ENCODE assay signal across 20 mouse cellular contexts in genomic region chr1:52088634-52089033, GRCm38 (mm10). TPM values are rescaled to one million over a fixed set of nuclear protein-coding genes. Genes with fewer than 3 reads are reported as not detected.
DNase-seq lines count a peak whose midpoint lies in the region; ATAC-seq and TF ChIP-seq lines count a peak whose summit lies in the region.
"Had no signal": no experiment of that assay in that cellular context is flagged by ENCODE, and none has a peak within 500 bp of the region (broad histone marks: within the 10 kb centered on the region; RNA-seq: fewer than 3 reads in every experiment).

No protein-coding gene starts in this region.

- no peak overlapping the region for H3K4me2 ChIP-seq in forebrain, embryonic 13.5 days
- no peak overlapping the region for H3K4me2 ChIP-seq in embryonic facial prominence, embryonic 14.5 days (ENCODE audit: low read depth, low read length)
- no peak overlapping the region for H3K4me2 ChIP-seq in stomach, postnatal 0 days (replicated peaks; ENCODE audit: low read depth)
- H3K4me2 ChIP-seq: embryonic facial prominence, embryonic 15.5 days; heart, embryonic 15.5 days; hindbrain, embryonic 13.5 days had no signal

- 0 out of 2 replicates have a peak overlapping the region, but pooled peaks have one; percentile 25 for H3K27ac ChIP-seq in forebrain, embryonic 10.5 days
- no peak overlapping the region for H3K27ac ChIP-seq in forebrain, embryonic 13.5 days
- H3K27ac ChIP-seq in embryonic facial prominence, embryonic 14.5 days (replicated peaks; ENCODE audit: low read depth, low read length), result no peak overlapping the region
- H3K27ac ChIP-seq in stomach, postnatal 0 days (replicated peaks), result no peak overlapping the region
- H3K27ac ChIP-seq: embryonic facial prominence, embryonic 15.5 days; heart, embryonic 10.5 days; heart, embryonic 15.5 days; hindbrain, embryonic 13.5 days had no signal

- H3K27me3 ChIP-seq in forebrain, embryonic 10.5 days (ENCODE audit: poor library complexity, severe bottlenecking), result no peaks in the 10 kb centered on the region
- H3K27me3 ChIP-seq in forebrain, embryonic 13.5 days, result no peaks in the 10 kb centered on the region
- H3K27me3 ChIP-seq in embryonic facial prominence, embryonic 14.5 days (replicated peaks; ENCODE audit: control insufficient read depth, insufficient read depth, low read length), result no peaks in the 10 kb centered on the region
- no peaks in the 10 kb centered on the region for H3K27me3 ChIP-seq in stomach, postnatal 0 days (ENCODE audit: control insufficient read depth, insufficient read depth, low read length)
- H3K27me3 ChIP-seq: embryonic facial prominence, embryonic 15.5 days; heart, embryonic 15.5 days; hindbrain, embryonic 13.5 days had no signal

- no peak overlapping the region for H3K4me3 ChIP-seq in forebrain, embryonic 10.5 days
- no peak overlapping the region for H3K4me3 ChIP-seq in forebrain, embryonic 13.5 days
- no peak overlapping the region for H3K4me3 ChIP-seq in embryonic facial prominence, embryonic 14.5 days (ENCODE audit: low read depth, low read length)
- H3K4me3 ChIP-seq in stomach, postnatal 0 days (ENCODE audit: low read depth, low read length), result no peak overlapping the region
- H3K4me3 ChIP-seq: embryonic facial prominence, embryonic 15.5 days; erythroblast, embryonic 14.5 days; heart, embryonic 10.5 days; heart, embryonic 15.5 days; hindbrain, embryonic 13.5 days had no signal

- peaks cover 5% of the 10 kb centered on the region; the same call in 1 of the 2 replicates for H3K4me1 ChIP-seq in forebrain, embryonic 10.5 days
- H3K4me1 ChIP-seq in forebrain, embryonic 13.5 days, result no peaks in the 10 kb centered on the region
- H3K4me1 ChIP-seq in embryonic facial prominence, embryonic 14.5 days (ENCODE audit: control insufficient read depth, insufficient read depth, low read length), result no peaks in the 10 kb centered on the region
- no peaks in the 10 kb centered on the region for H3K4me1 ChIP-seq in stomach, postnatal 0 days (replicated peaks; ENCODE audit: control insufficient read depth, insufficient read depth)
- H3K4me1 ChIP-seq: embryonic facial prominence, embryonic 15.5 days; heart, embryonic 10.5 days; heart, embryonic 15.5 days; hindbrain, embryonic 13.5 days had no signal

- WGBS in forebrain, embryonic 10.5 days, result 81% methylated on average over 4 of the region's 4 CpGs
- 70% methylated on average over 4 of the region's 4 CpGs for WGBS in forebrain, embryonic 13.5 days
- WGBS in embryonic facial prominence, embryonic 14.5 days, result 75% methylated on average over 4 of the region's 4 CpGs
- WGBS in stomach, postnatal 0 days, result 55% methylated on average over 4 of the region's 4 CpGs

- DNase-seq in forebrain, embryonic 10.5 days (ENCODE audit: extremely low spot score, low spot score), result no peak
- peak; percentile 6 for DNase-seq in lung, postnatal 25 days (ENCODE audit: low spot score)
- DNase-seq in lung, postnatal 14 days, result no peak
- DNase-seq in embryonic facial prominence, embryonic 14.5 days (ENCODE audit: low spot score), result peak; percentile 38
- peak; percentile 22 for DNase-seq in stomach, postnatal 0 days (ENCODE audit: low spot score)
- no peak for DNase-seq in embryo, embryonic 10 days (ENCODE audit: low spot score)
- DNase-seq: adrenal gland, postnatal 10 days; cerebellum, adult 11 months; cerebellum, adult 8-10 months; cerebellum, postnatal 14 days; gastrocnemius, postnatal 10 days; heart, adult 18-20 months; heart, postnatal 14 days had no signal

- no peak overlapping the region for H3K9ac ChIP-seq in forebrain, embryonic 13.5 days
- H3K9ac ChIP-seq in embryonic facial prominence, embryonic 14.5 days (ENCODE audit: low read depth, low read length), result no peak overlapping the region
- H3K9ac ChIP-seq in stomach, postnatal 0 days (ENCODE audit: low read length), result no peak overlapping the region
- H3K9ac ChIP-seq: embryonic facial prominence, embryonic 15.5 days; heart, embryonic 15.5 days; hindbrain, embryonic 13.5 days had no signal

- no peaks in the 10 kb centered on the region for H3K36me3 ChIP-seq in forebrain, embryonic 10.5 days (replicated peaks)
- H3K36me3 ChIP-seq in forebrain, embryonic 13.5 days (ENCODE audit: poor library complexity, severe bottlenecking), result no peaks in the 10 kb centered on the region
- H3K36me3 ChIP-seq in embryonic facial prominence, embryonic 14.5 days (ENCODE audit: control insufficient read depth, insufficient read depth, low read length), result no peaks in the 10 kb centered on the region
- no peaks in the 10 kb centered on the region for H3K36me3 ChIP-seq in stomach, postnatal 0 days (ENCODE audit: control insufficient read depth, insufficient read depth, low read length)
- H3K36me3 ChIP-seq: embryonic facial prominence, embryonic 15.5 days; heart, embryonic 10.5 days; heart, embryonic 15.5 days; hindbrain, embryonic 13.5 days had no signal

- TF ChIP-seq CTCF in stomach, postnatal 0 days (IDR thresholded peaks at IDR 0.05; ENCODE audit: low read depth), result no peak

- no peaks in the 10 kb centered on the region for H3K9me3 ChIP-seq in forebrain, embryonic 10.5 days
- H3K9me3 ChIP-seq in forebrain, embryonic 13.5 days (replicated peaks), result no peaks in the 10 kb centered on the region
- H3K9me3 ChIP-seq in embryonic facial prominence, embryonic 14.5 days (ENCODE audit: control insufficient read depth, low read length), result no peaks in the 10 kb centered on the region
- H3K9me3 ChIP-seq in stomach, postnatal 0 days (ENCODE audit: control insufficient read depth, low read length), result no peaks in the 10 kb centered on the region
- H3K9me3 ChIP-seq: embryonic facial prominence, embryonic 15.5 days; heart, embryonic 10.5 days; heart, embryonic 15.5 days; hindbrain, embryonic 13.5 days had no signal

- no peak for ATAC-seq in forebrain, embryonic 13.5 days
- no peak for ATAC-seq in embryonic facial prominence, embryonic 14.5 days (ENCODE audit: low read depth)
- ATAC-seq in stomach, postnatal 0 days (ENCODE audit: low FRiP score, low TSS enrichment), result peak; percentile 76
- ATAC-seq: forebrain, embryonic 16.5 days had no signal

- TF ChIP-seq EP300 in stomach, postnatal 0 days (optimal IDR thresholded peaks at IDR 0.05), result no peak

RNA-seq across cellular contexts. Expression of gene Stat1, which starts 30.6 kb away (rescaled TPM):
- 11.9 and 12.3 TPM in 2 replicates for polyA plus RNA-seq in forebrain, embryonic 10.5 days (2016; fragmentation: Nextera tagmentation; extraction: Ambion mirVana)
- 12.3 and 14.0 TPM in 2 replicates for polyA plus RNA-seq in forebrain, embryonic 13.5 days (2015; fragmentation: Nextera tagmentation; extraction: Ambion mirVana)
- 21.2 and 24.6 TPM in 2 replicates for polyA plus RNA-seq in embryonic facial prominence, embryonic 14.5 days (2014; fragmentation: Nextera tagmentation; extraction: Ambion mirVana)
- polyA plus RNA-seq in stomach, postnatal 0 days (2015; fragmentation: Nextera tagmentation; extraction: Ambion mirVana), result 22.2 and 24.0 TPM in 2 replicates

Comparison
In these comparisons a context has a peak if more than half of its experiments do, and no peak if none do; other contexts are left out.
1. DNase-seq: peak in lung, postnatal 25 days (single experiment), embryonic facial prominence, embryonic 14.5 days (single experiment) and stomach, postnatal 0 days (single experiment); none in forebrain, embryonic 10.5 days (single experiment), lung, postnatal 14 days (single experiment) and embryo, embryonic 10 days (single experiment).